Mouse (Mus musculus) forebrain, postnatal 0 days (tissue): ENCODE measurements around the gene Mapt. TPM values are rescaled to one million over a fixed set of nuclear protein-coding genes. Genes with fewer than 3 reads are reported as not detected.

ENCODE experiments used
- ATAC-seq: fragments of 200-750 bp; cut with Nextera tagmentation; 2 replicates; pipeline ENCODE4 v1.8.0; 2017; ENCODE audit warnings: mild to moderate bottlenecking, moderate library complexity
- DNase-seq: peaks from one replicate; pipeline ENCODE4 v3.0.0-alpha.2; 2015
- H3K27ac ChIP-seq: fragments of 300-500 bp; sonication (generic); 2 replicates; pipeline ENCODE4 v1.5.1; 2014; ENCODE audit warnings: low read depth, mild to moderate bottlenecking, antibody characterized with exemption, low read length, moderate library complexity, mixed read lengths
- H3K27me3 ChIP-seq: fragments of 300-500 bp; sonication (generic); 2 replicates; pipeline ENCODE4 v1.6.1; 2014; ENCODE audit warnings: mild to moderate bottlenecking, low read length, mixed read lengths; ENCODE audit not compliant: insufficient read depth
- H3K36me3 ChIP-seq: fragments of 300-500 bp; sonication (generic); 2 replicates; pipeline ENCODE4 v1.6.1; 2014; ENCODE audit warnings: mild to moderate bottlenecking, moderate library complexity; ENCODE audit not compliant: insufficient read depth
- H3K4me1 ChIP-seq: fragments of 300-500 bp; sonication (generic); 2 replicates; pipeline ENCODE4 v1.6.1; 2014; ENCODE audit warnings: antibody characterized with exemption; ENCODE audit not compliant: insufficient read depth
- H3K4me2 ChIP-seq: fragments of 300-500 bp; sonication (generic); 2 replicates; pipeline ENCODE4 v1.6.1; 2014; ENCODE audit warnings: low read depth, mild to moderate bottlenecking, moderate library complexity
- H3K4me3 ChIP-seq: fragments of 300-500 bp; sonication (generic); 2 replicates; pipeline ENCODE4 v1.5.1; 2014; ENCODE audit warnings: low read depth, low read length, mixed read lengths
- H3K9ac ChIP-seq: fragments of 300-500 bp; sonication (generic); 2 replicates; pipeline ENCODE4 v1.6.1; 2014; ENCODE audit warnings: mild to moderate bottlenecking
- H3K9me3 ChIP-seq: fragments of 300-500 bp; sonication (generic); 2 replicates; pipeline ENCODE4 v1.6.1; 2016; ENCODE audit warnings: low read length
- CTCF ChIP-seq: sonication (generic); IDR thresholded peaks from 2 replicates; pipeline ENCODE4 v1.5.1; 2016; ENCODE audit warnings: antibody characterized with exemption, control low read depth, low read depth
- WGBS: fragments of 180-500 bp; shearing (Covaris S2); extraction: QIAGEN DNeasy Blood & Tissue Kit; methylation state at CpG from one replicate; pipeline ENCODE4 v1.1.7; 2014; 5-methylcytosine and 5-hydroxymethylcytosine counted together
- polyA plus RNA-seq: library from polyadenylated mRNA; unstranded; fragments of >200 nt; fragmentation: Nextera tagmentation; extraction: Ambion mirVana; gene quantifications from 2 replicates; pipeline ENCODE4 v1.2.1, GENCODE M21; 2015
- total RNA-seq: library from RNA; depleted of rRNA; stranded (reverse); fragments of >200 nt; gene quantifications from 2 replicates; pipeline ENCODE4 v1.2.3, GENCODE M21; 2014

The Mapt gene
- total and polyA plus RNA-seq, 2 experiments from 2014 or later = 641 to 1,388 TPM

GRCm38 (mm10) chr11:104322142-104322541, 91.0 kb downstream of the Mapt start:
- Histone ChIP-seq H3K4me2 (no peak overlapping the region), H3K9me3 (no peaks in the 10 kb centered on the region), H3K9ac (no peak overlapping the region), H3K36me3 (peaks cover 40% of the 10 kb centered on the region), H3K27me3 (no peaks in the 10 kb centered on the region), H3K4me3 (no peak overlapping the region), H3K4me1 (no peaks in the 10 kb centered on the region), H3K27ac (no peak overlapping the region)
- DNase-seq (no peak), ATAC-seq (no peak)
- no peak for TF ChIP-seq CTCF
- 32% methylated on average over 4 of the region's 4 CpGs for WGBS

- DNase-seq (no peak), ATAC-seq (no peak)
- TF ChIP-seq CTCF = no peak
- Histone ChIP-seq H3K9ac (no peak overlapping the region), H3K27me3 (no peaks in the 10 kb centered on the region), H3K4me3 (no peak overlapping the region), H3K9me3 (no peaks in the 10 kb centered on the region), H3K4me1 (no peaks in the 10 kb centered on the region), H3K36me3 (peaks cover 45% of the 10 kb centered on the region), H3K4me2 (no peak overlapping the region), H3K27ac (no peak overlapping the region)
- 93% methylated on average over 1 of the region's 1 CpGs for WGBS
Measured at GRCm38 (mm10) chr11:104327462-104327861, 96.3 kb downstream of the Mapt start.

GRCm38 (mm10) chr11:104327946-104328345, 96.8 kb downstream of the Mapt start:
- no peak for ATAC-seq
- Histone ChIP-seq H3K4me2 (no peak overlapping the region), H3K4me3 (no peak overlapping the region), H3K4me1 (no peaks in the 10 kb centered on the region), H3K9ac (no peak overlapping the region), H3K36me3 (peaks cover 41% of the 10 kb centered on the region), H3K27me3 (no peaks in the 10 kb centered on the region), H3K9me3 (no peaks in the 10 kb centered on the region), H3K27ac (no peak overlapping the region)
- no peak for TF ChIP-seq CTCF
- DNase-seq = no peak
- 88% methylated on average over 6 of the region's 6 CpGs for WGBS

GRCm38 (mm10) chr11:104329185-104329926, 98.2 kb downstream of the Mapt start:
- no peak overlapping the region for H3K9ac ChIP-seq
- 88% methylated on average over 11 of the region's 11 CpGs for WGBS
- H3K9me3 ChIP-seq = no peaks in the 10 kb centered on the region
- no peak for ATAC-seq
- no peak for DNase-seq
- H3K4me2 ChIP-seq = no peak overlapping the region
- no peak for TF ChIP-seq CTCF
- no peaks in the 10 kb centered on the region for H3K4me1 ChIP-seq
- no peak overlapping the region for H3K27ac ChIP-seq
- H3K36me3 ChIP-seq = peaks cover 46% of the 10 kb centered on the region
- no peak overlapping the region for H3K4me3 ChIP-seq
- H3K27me3 ChIP-seq = no peaks in the 10 kb centered on the region

GRCm38 (mm10) chr11:104330151-104330550, 99.0 kb downstream of the Mapt start:
- 81% methylated on average over 4 of the region's 4 CpGs for WGBS
- no peak for TF ChIP-seq CTCF

GRCm38 (mm10) chr11:104331208-104331607, 100.0 kb downstream of the Mapt start:
- H3K36me3 ChIP-seq = peaks cover 53% of the 10 kb centered on the region
- H3K27ac ChIP-seq = no peak overlapping the region
- no peaks in the 10 kb centered on the region for H3K9me3 ChIP-seq
- H3K4me2 ChIP-seq = no peak overlapping the region
- no peaks in the 10 kb centered on the region for H3K27me3 ChIP-seq
- no peak for TF ChIP-seq CTCF
- 76% methylated on average over 3 of the region's 3 CpGs for WGBS
- ATAC-seq (no peak), DNase-seq (no peak)
- H3K9ac ChIP-seq = no peak overlapping the region
- H3K4me3 ChIP-seq = no peak overlapping the region
- H3K4me1 ChIP-seq = no peaks in the 10 kb centered on the region

More at GRCm38 (mm10) chr11:104330151-104330550, 99.0 kb downstream of the Mapt start:
- Histone ChIP-seq H3K4me2 (no peak overlapping the region), H3K4me3 (no peak overlapping the region), H3K4me1 (no peaks in the 10 kb centered on the region), H3K27ac (no peak overlapping the region), H3K9ac (no peak overlapping the region), H3K36me3 (peaks cover 47% of the 10 kb centered on the region), H3K9me3 (no peaks in the 10 kb centered on the region), H3K27me3 (no peaks in the 10 kb centered on the region)
- ATAC-seq (no peak), DNase-seq (no peak)

- H3K4me3 ChIP-seq = no peak overlapping the region
- no peaks in the 10 kb centered on the region for H3K4me1 ChIP-seq
- no peak for TF ChIP-seq CTCF
- 71% methylated on average over 5 of the region's 5 CpGs for whole genome bisulfite sequencing
- H3K36me3 ChIP-seq = peaks cover 58% of the 10 kb centered on the region
- no peak overlapping the region for H3K27ac ChIP-seq
- peak; percentile 48 for DNase-seq
- H3K4me2 ChIP-seq = no peak overlapping the region
- H3K27me3 ChIP-seq = no peaks in the 10 kb centered on the region
- H3K9me3 ChIP-seq = no peaks in the 10 kb centered on the region
- ATAC-seq = peak; percentile 28; the same call in 1 of the 2 replicates
- H3K9ac ChIP-seq = no peak overlapping the region
Measured at GRCm38 (mm10) chr11:104332105-104332504, 100.9 kb downstream of the Mapt start.
